Mouse (Mus musculus): Measurements from ENCODE around the gene Gm10392. TPM values are rescaled to one million over a fixed set of nuclear protein-coding genes. Genes with fewer than 3 reads are reported as not detected.

Gene Gm10392
- polyA plus RNA-seq, 1 experiment from 2014 or later: not detected

GRCm38 (mm10) chr11:77518051-77518798 lies 773 bp downstream of the Gm10392 start:
- Histone ChIP-seq H3K4me1 (replicated peaks; ENCODE audit: control insufficient read depth, insufficient read depth, low read length) (peaks cover 26% of the 10 kb centered on the region), H3K27ac (ENCODE audit: low read length) (no peak overlapping the region), H3K36me3 (ENCODE audit: control insufficient read depth, insufficient read depth, low read length) (no peaks in the 10 kb centered on the region), H3K9ac (ENCODE audit: low read length) (no peak overlapping the region), H3K27me3 (ENCODE audit: control insufficient read depth, insufficient read depth, low read depth, low read length) (peaks cover 8% of the 10 kb centered on the region; the same call in 1 of the 2 replicates), H3K4me2 (ENCODE audit: low read depth, low read length) (no peak overlapping the region), H3K9me3 (ENCODE audit: control insufficient read depth, low read length) (no peaks in the 10 kb centered on the region), H3K4me3 (ENCODE audit: low read length) (no peak overlapping the region)
- no peak for ATAC-seq (ENCODE audit: low read depth)
- 76% methylated on average over 27 of the region's 27 CpGs for WGBS

- no peak for ATAC-seq (ENCODE audit: low read depth)
- no peak overlapping the region for H3K4me2 ChIP-seq (ENCODE audit: low read depth, low read length)
- no peak overlapping the region for H3K27ac ChIP-seq (ENCODE audit: low read length)
- peaks cover 8% of the 10 kb centered on the region; the same call in 1 of the 2 replicates for H3K27me3 ChIP-seq (ENCODE audit: control insufficient read depth, insufficient read depth, low read depth, low read length)
- 64% methylated on average over 5 of the region's 5 CpGs for WGBS
- H3K36me3 ChIP-seq (ENCODE audit: control insufficient read depth, insufficient read depth, low read length): no peaks in the 10 kb centered on the region
- H3K9ac ChIP-seq (ENCODE audit: low read length): no peak overlapping the region
- no peaks in the 10 kb centered on the region for H3K9me3 ChIP-seq (ENCODE audit: control insufficient read depth, low read length)
- peaks cover 31% of the 10 kb centered on the region for H3K4me1 ChIP-seq (replicated peaks; ENCODE audit: control insufficient read depth, insufficient read depth, low read length)
- H3K4me3 ChIP-seq (ENCODE audit: low read length): no peak overlapping the region
Observed at GRCm38 (mm10) chr11:77516553-77517425, 2.2 kb downstream of the Gm10392 start.

GRCm38 (mm10) chr11:77515637-77516552 lies 3.1 kb downstream of the Gm10392 start, which contains the start of gene Trp53i13:
Gene Trp53i13, minus strand, starts transcription at chr11:77515980.
- H3K4me2 ChIP-seq (ENCODE audit: low read depth, low read length): peak within 1 kb of the TSS; percentile 98
- no peaks in the 10 kb centered on the region for H3K36me3 ChIP-seq (ENCODE audit: control insufficient read depth, insufficient read depth, low read length)
- peaks cover 8% of the 10 kb centered on the region; the same call in 1 of the 2 replicates for H3K27me3 ChIP-seq (ENCODE audit: control insufficient read depth, insufficient read depth, low read depth, low read length)
- H3K4me1 ChIP-seq (replicated peaks; ENCODE audit: control insufficient read depth, insufficient read depth, low read length): peaks cover 36% of the 10 kb centered on the region
- peak within 1 kb of the TSS; percentile 76 for H3K9ac ChIP-seq (ENCODE audit: low read length)
- peak within 1 kb of the TSS; percentile 80 for H3K4me3 ChIP-seq (ENCODE audit: low read length)
- no peak; the same call in 1 of the 2 replicates for ATAC-seq (ENCODE audit: low read depth)
- H3K9me3 ChIP-seq (ENCODE audit: control insufficient read depth, low read length): no peaks in the 10 kb centered on the region
- 6% methylated on average over 39 of the region's 39 CpGs for WGBS
- peak within 1 kb of the TSS; percentile 61; the same call in 1 of the 2 replicates for H3K27ac ChIP-seq (ENCODE audit: low read length)

- Histone ChIP-seq H3K36me3 (ENCODE audit: control insufficient read depth, insufficient read depth, low read length) (no peaks in the 10 kb centered on the region), H3K9ac (ENCODE audit: low read length) (peak within 1 kb of the TSS; percentile 76), H3K4me1 (replicated peaks; ENCODE audit: control insufficient read depth, insufficient read depth, low read length) (peaks cover 36% of the 10 kb centered on the region), H3K27me3 (ENCODE audit: control insufficient read depth, insufficient read depth, low read depth, low read length) (peaks cover 8% of the 10 kb centered on the region; the same call in 1 of the 2 replicates), H3K4me3 (ENCODE audit: low read length) (peak within 1 kb of the TSS; percentile 80), H3K4me2 (ENCODE audit: low read depth, low read length) (peak within 1 kb of the TSS; percentile 98), H3K9me3 (ENCODE audit: control insufficient read depth, low read length) (no peaks in the 10 kb centered on the region), H3K27ac (ENCODE audit: low read length) (peak within 1 kb of the TSS; percentile 66)
- ATAC-seq (ENCODE audit: low read depth): peak; percentile 78
- WGBS: under 1% methylated on average over 69 of the region's 72 CpGs
Observed at GRCm38 (mm10) chr11:77514832-77515636, 4.0 kb downstream of the Gm10392 start, which contains the start of gene Abhd15. Gene Abhd15, plus strand, starts transcription at chr11:77515121.

GRCm38 (mm10) chr11:77514281-77514831 lies 4.6 kb downstream of the Gm10392 start:
- peaks cover 8% of the 10 kb centered on the region; the same call in 1 of the 2 replicates for H3K27me3 ChIP-seq (ENCODE audit: control insufficient read depth, insufficient read depth, low read depth, low read length)
- peak overlapping the region; percentile 80 for H3K4me3 ChIP-seq (ENCODE audit: low read length)
- H3K9ac ChIP-seq (ENCODE audit: low read length): peak overlapping the region; percentile 76
- WGBS: 13% methylated on average over 19 of the region's 19 CpGs
- no peaks in the 10 kb centered on the region for H3K9me3 ChIP-seq (ENCODE audit: control insufficient read depth, low read length)
- peak overlapping the region; percentile 98 for H3K4me2 ChIP-seq (ENCODE audit: low read depth, low read length)
- H3K4me1 ChIP-seq (replicated peaks; ENCODE audit: control insufficient read depth, insufficient read depth, low read length): peaks cover 36% of the 10 kb centered on the region
- no peaks in the 10 kb centered on the region for H3K36me3 ChIP-seq (ENCODE audit: control insufficient read depth, insufficient read depth, low read length)
- peak overlapping the region; percentile 61; the same call in 1 of the 2 replicates for H3K27ac ChIP-seq (ENCODE audit: low read length)
- no peak for ATAC-seq (ENCODE audit: low read depth)

GRCm38 (mm10) chr11:77513811-77514170 lies 5.2 kb downstream of the Gm10392 start:
- Histone ChIP-seq H3K36me3 (ENCODE audit: control insufficient read depth, insufficient read depth, low read length) (no peaks in the 10 kb centered on the region), H3K4me1 (replicated peaks; ENCODE audit: control insufficient read depth, insufficient read depth, low read length) (peaks cover 36% of the 10 kb centered on the region), H3K27ac (ENCODE audit: low read length) (peak overlapping the region; percentile 66), H3K27me3 (ENCODE audit: control insufficient read depth, insufficient read depth, low read depth, low read length) (peaks cover 8% of the 10 kb centered on the region; the same call in 1 of the 2 replicates), H3K9me3 (ENCODE audit: control insufficient read depth, low read length) (no peaks in the 10 kb centered on the region), H3K9ac (ENCODE audit: low read length) (peak overlapping the region; percentile 76), H3K4me3 (ENCODE audit: low read length) (peak overlapping the region; percentile 80), H3K4me2 (ENCODE audit: low read depth, low read length) (peak overlapping the region; percentile 98)
- WGBS: 10% methylated on average over 10 of the region's 10 CpGs
- peak; percentile 4; the same call in 1 of the 2 replicates for ATAC-seq (ENCODE audit: low read depth)

- H3K9ac ChIP-seq (ENCODE audit: low read length): peak overlapping the region; percentile 83
- H3K36me3 ChIP-seq (ENCODE audit: control insufficient read depth, insufficient read depth, low read length): no peaks in the 10 kb centered on the region
- WGBS: under 1% methylated on average over 60 of the region's 84 CpGs
- H3K27ac ChIP-seq (ENCODE audit: low read length): peak overlapping the region; percentile 86
- H3K4me1 ChIP-seq (replicated peaks; ENCODE audit: control insufficient read depth, insufficient read depth, low read length): peaks cover 41% of the 10 kb centered on the region
- H3K4me3 ChIP-seq (ENCODE audit: low read length): peak overlapping the region; percentile 80
- peak; percentile 80 for ATAC-seq (ENCODE audit: low read depth)
- no peaks in the 10 kb centered on the region for H3K9me3 ChIP-seq (ENCODE audit: control insufficient read depth, low read length)
- H3K27me3 ChIP-seq (ENCODE audit: control insufficient read depth, insufficient read depth, low read depth, low read length): peaks cover 8% of the 10 kb centered on the region; the same call in 1 of the 2 replicates
- peak overlapping the region; percentile 98 for H3K4me2 ChIP-seq (ENCODE audit: low read depth, low read length)
Observed at GRCm38 (mm10) chr11:77512891-77513810, 5.8 kb downstream of the Gm10392 start.
